Mouse (Mus musculus) naive thymus-derived CD4-positive, alpha-beta T cell, adult 5 months (primary cell): ENCODE measurements around the gene H60b. TPM values are rescaled to one million over a fixed set of nuclear protein-coding genes. Genes with fewer than 3 reads are reported as not detected.

Experiments used
- polyA plus RNA-seq: library from polyadenylated mRNA; unstranded; fragments of 100-300 nt; shearing (Covaris generic); gene quantifications from one replicate; pipeline ENCODE4 v1.2.1, GENCODE M21; 2017

The H60b gene
- 19.0 TPM for polyA plus RNA-seq

DNA sequence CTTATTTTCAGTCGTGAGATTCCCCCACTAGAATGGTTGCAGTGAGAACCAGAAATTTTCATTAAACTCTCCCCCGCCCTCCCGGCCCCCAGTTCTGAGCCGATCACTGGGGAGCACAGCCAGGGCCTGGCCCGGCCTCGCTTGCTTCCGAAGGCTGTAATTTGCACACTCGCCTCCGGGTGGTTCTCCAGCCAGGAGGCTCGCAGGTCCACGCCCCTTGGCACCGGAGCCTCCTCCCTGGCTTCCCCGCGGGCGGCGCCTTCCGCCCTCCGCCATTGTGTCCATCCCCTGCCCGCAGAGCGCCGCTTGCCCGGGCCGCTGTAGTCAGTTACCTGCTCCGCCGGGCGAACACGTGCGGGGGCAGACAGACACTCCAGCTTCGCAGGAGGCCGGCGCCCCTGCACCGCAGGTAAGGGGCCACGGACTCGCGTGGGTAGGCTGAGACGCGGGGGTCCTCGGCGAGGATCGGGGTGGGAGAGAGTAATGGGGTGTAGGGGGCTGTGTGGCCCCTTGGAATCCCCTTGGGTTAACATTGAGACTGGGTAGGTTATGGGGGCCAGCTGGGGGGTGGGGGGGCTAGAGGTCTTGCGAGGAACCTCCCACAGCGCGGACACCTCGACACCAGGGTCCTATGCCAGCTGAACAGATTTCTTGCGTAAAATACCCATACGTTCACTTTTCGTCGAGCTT lies at the start of gene H60b, which contains the start of gene Raet1e:
Gene H60b, plus strand, starts transcription at position 277 of the 690 bp plus-strand sequence.
Gene Raet1e, plus strand, starts transcription at position 260 of the 690 bp plus-strand sequence.

DNA sequence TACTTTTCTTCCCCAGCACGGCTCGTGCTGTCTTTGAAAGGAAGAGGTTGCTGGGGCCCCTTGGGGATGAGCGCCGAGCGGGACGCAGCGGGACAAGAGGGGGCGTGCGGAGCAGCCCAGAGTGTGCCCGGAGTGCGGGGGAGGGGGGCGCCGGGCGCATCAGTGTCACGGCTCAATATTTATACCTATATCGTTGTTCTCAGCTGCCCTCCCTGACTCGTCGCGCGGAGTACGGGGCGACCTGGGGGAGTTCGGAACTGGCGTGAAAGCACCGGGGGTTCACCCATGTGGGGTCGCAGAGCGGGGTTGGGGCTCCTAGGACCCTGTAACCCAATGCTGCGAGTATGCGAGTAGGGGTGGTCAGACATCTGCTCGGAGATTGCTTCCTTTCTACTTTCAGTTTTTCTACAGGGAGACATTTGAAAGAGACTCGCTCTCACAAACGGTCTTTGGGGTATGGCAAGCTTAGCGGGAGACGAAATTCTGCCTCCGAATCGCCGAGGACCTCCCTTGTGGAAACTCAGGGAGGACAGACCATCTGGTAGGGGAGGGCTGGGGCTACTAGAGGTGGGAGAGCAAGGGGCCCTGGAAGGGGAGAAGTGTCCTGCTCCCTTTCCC lies 9.2 kb upstream of the H60b start, which contains the start of gene E030030I06Rik:
Gene E030030I06Rik, minus strand, starts transcription at position 198 of the 618 bp plus-strand sequence.

Other genes starting within 250 kb of the H60b start
- not detected for gene 4930444G20Rik, start 90.5 kb upstream of the H60b start, polyA plus RNA-seq
- 20.6 TPM for gene E030030I06Rik, start 9.3 kb upstream of the H60b start, polyA plus RNA-seq
- not detected for gene Raet1e, start within 50 bp of the H60b start, polyA plus RNA-seq
- not detected for gene Raet1d, start 202.0 kb downstream of the H60b start, polyA plus RNA-seq